Mouse (Mus musculus) C2C12 (cell line): ENCODE results near the gene Lmod1. TPM values are rescaled to one million over a fixed set of nuclear protein-coding genes. Genes with fewer than 3 reads are reported as not detected.

Experiments used
- H3K27me3 ChIP-seq: one replicate; pipeline ENCODE4 v1.6.1; 2011; ENCODE audit not compliant: control insufficient read depth, insufficient read depth, insufficient read length
- H3K36me3 ChIP-seq: one replicate; pipeline ENCODE4 v1.6.1; 2011; ENCODE audit not compliant: control insufficient read depth, insufficient read depth
- H3K4me3 ChIP-seq: one replicate; pipeline ENCODE4 v1.5.1; 2011; ENCODE audit warnings: mild to moderate bottlenecking, control low read depth; ENCODE audit not compliant: poor library complexity, insufficient read depth, severe bottlenecking
- H3K79me2 ChIP-seq: one replicate; pipeline ENCODE4 v1.6.1; 2011; ENCODE audit not compliant: control insufficient read depth, insufficient read depth
- H3K79me3 ChIP-seq: one replicate; pipeline ENCODE4 v1.6.1; 2011; ENCODE audit warnings: low read depth, control low read depth
- H3ac ChIP-seq: one replicate; pipeline ENCODE3; 2011; ENCODE audit warnings: low read depth; ENCODE audit not compliant: control insufficient read depth, insufficient read length
- CEBPB ChIP-seq: IDR thresholded peaks from one replicate; pipeline ENCODE4 v1.6.1; 2011; ENCODE audit warnings: low read depth, mild to moderate bottlenecking, control low read depth, moderate library complexity
- CTCF ChIP-seq: IDR thresholded peaks from one replicate; pipeline ENCODE4 v1.5.1; 2011; ENCODE audit not compliant: control insufficient read depth, insufficient read depth, insufficient read length
- FOSL1 ChIP-seq: IDR thresholded peaks from one replicate; pipeline ENCODE4 v1.8.0; 2011; ENCODE audit warnings: mild to moderate bottlenecking, low read length; ENCODE audit not compliant: poor library complexity, insufficient read depth, severe bottlenecking
- MAX ChIP-seq: IDR thresholded peaks from one replicate; pipeline ENCODE4 v1.6.1; 2011; ENCODE audit warnings: mild to moderate bottlenecking, control low read depth
- MYOD1 ChIP-seq: IDR thresholded peaks from one replicate; pipeline ENCODE4 v1.6.1; 2011; ENCODE audit warnings: low read depth; ENCODE audit not compliant: control insufficient read depth, insufficient read length
- MYOG ChIP-seq: IDR thresholded peaks from one replicate; pipeline ENCODE4 v1.6.1; 2011; ENCODE audit not compliant: control insufficient read depth, insufficient read length; ENCODE audit errors: extremely low read depth
- USF1 ChIP-seq: IDR thresholded peaks from one replicate; pipeline ENCODE4 v1.6.1; 2011; ENCODE audit warnings: low read depth, mild to moderate bottlenecking, control low read depth, moderate library complexity
- polyA plus RNA-seq: library from polyadenylated mRNA; unstranded; fragments of >200 nt; fragmentation: generic; extraction: Trizol; gene quantifications from one replicate; pipeline ENCODE4 v1.2.1, GENCODE M21; 2012; ENCODE audit warnings: missing spikeins

Gene Lmod1
- polyA plus RNA-seq, 1 experiment = 1.9 TPM

DNA sequence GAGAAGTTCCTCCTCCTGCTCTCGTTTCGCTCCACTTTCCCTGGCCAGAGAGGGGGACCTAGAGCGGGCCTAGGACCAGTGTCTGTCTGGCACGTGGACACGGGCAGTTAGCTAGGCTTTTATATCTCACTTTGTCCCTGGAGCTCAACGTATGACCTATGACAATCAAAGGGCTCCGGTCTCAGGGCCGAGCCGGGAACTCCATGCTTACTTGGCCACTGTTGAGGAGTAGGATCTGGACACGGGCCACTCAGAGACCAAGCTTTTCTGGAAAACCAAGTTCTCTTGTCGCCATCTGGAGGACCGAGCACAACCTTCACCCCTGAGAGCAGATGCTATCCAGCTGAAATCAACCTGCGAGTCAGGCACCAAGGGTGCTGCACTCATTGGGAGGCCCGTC lies 44.4 kb downstream of the Lmod1 start:
- Histone ChIP-seq H3K79me2 (peaks cover 16% of the 10 kb centered on the region), H3K27me3 (no peaks in the 10 kb centered on the region), H3K79me3 (peaks cover 3% of the 10 kb centered on the region), H3K36me3 (no peaks in the 10 kb centered on the region), H3K4me3 (no peak overlapping the region), H3ac (peak overlapping the region; percentile 16)
- TF ChIP-seq MYOG (no peak), FOSL1 (no peak), USF1 (no peak)

GRCm38 (mm10) chr1:135369415-135369814 lies 44.8 kb downstream of the Lmod1 start:
- no peaks in the 10 kb centered on the region for H3K36me3 ChIP-seq

GRCm38 (mm10) chr1:135373171-135373677 lies 48.6 kb downstream of the Lmod1 start:
- H3K36me3 ChIP-seq = no peaks in the 10 kb centered on the region
- TF ChIP-seq MYOG (no peak), CEBPB (no peak), CTCF (no peak)
- no peaks in the 10 kb centered on the region for H3K27me3 ChIP-seq
- no peak overlapping the region for H3K4me3 ChIP-seq
- H3K79me2 ChIP-seq = peaks cover 19% of the 10 kb centered on the region
- H3K79me3 ChIP-seq = peaks cover 3% of the 10 kb centered on the region
- no peak overlapping the region for H3ac ChIP-seq

More at GRCm38 (mm10) chr1:135369415-135369814, 44.8 kb downstream of the Lmod1 start:
- TF ChIP-seq MYOD1 (no peak), FOSL1 (no peak), USF1 (no peak), CTCF (no peak), CEBPB (no peak), MYOG (no peak), MAX (no peak)
- Histone ChIP-seq H3K79me2 (peaks cover 19% of the 10 kb centered on the region), H3K27me3 (no peaks in the 10 kb centered on the region), H3K4me3 (no peak overlapping the region), H3K79me3 (peaks cover 3% of the 10 kb centered on the region), H3ac (no peak overlapping the region)

- no peaks in the 10 kb centered on the region for H3K27me3 ChIP-seq
- TF ChIP-seq CTCF = no peak
- no peak for TF ChIP-seq MYOD1
- TF ChIP-seq MAX = no peak
- no peak for TF ChIP-seq USF1
- TF ChIP-seq MYOG = no peak
- no peak for TF ChIP-seq FOSL1
- TF ChIP-seq CEBPB = no peak
- H3K79me3 ChIP-seq = peaks cover 3% of the 10 kb centered on the region
These were observed 49.7 kb downstream of the Lmod1 start for GRCm38 (mm10) chr1:135374175-135374867.

GRCm38 (mm10) chr1:135374868-135375581 lies 50.4 kb downstream of the Lmod1 start, which contains the start of gene Shisa4:
Gene Shisa4 (minus strand): TSS chr1:135375237.
- H3ac ChIP-seq = peak within 1 kb of the TSS; percentile 72

More at GRCm38 (mm10) chr1:135374175-135374867, 49.7 kb downstream of the Lmod1 start:
- Histone ChIP-seq H3K4me3 (peak overlapping the region; percentile 52), H3ac (peak overlapping the region; percentile 72), H3K79me2 (peaks cover 19% of the 10 kb centered on the region), H3K36me3 (no peaks in the 10 kb centered on the region)

DNA sequence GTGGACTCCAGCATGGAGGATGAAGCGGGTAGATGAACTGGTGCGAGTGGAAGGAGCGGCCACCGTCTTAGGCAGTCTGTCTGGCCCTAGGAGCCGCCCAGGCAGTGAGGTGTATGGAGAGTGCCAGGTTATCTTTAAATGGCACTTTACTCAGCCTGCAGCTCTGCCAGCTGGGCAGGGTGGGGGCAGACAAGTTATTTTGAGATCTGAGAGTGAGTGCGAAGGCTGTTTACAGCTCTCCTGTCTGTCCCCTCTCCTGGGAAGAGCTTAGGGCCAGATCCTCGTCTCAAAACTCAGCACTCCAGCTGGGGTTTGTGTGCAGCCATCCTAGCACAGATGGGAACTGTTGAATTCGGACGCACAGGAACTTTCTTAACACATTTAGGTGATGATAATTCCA lies 54.0 kb downstream of the Lmod1 start:
- H3K36me3 ChIP-seq = peaks cover 17% of the 10 kb centered on the region
- H3K79me3 ChIP-seq = no peaks in the 10 kb centered on the region
- H3K79me2 ChIP-seq = peaks cover 6% of the 10 kb centered on the region
- H3ac ChIP-seq = no peak overlapping the region
- TF ChIP-seq MYOG (no peak), FOSL1 (no peak), CTCF (no peak), CEBPB (no peak), MYOD1 (no peak), MAX (no peak), USF1 (no peak)
- no peaks in the 10 kb centered on the region for H3K27me3 ChIP-seq
- no peak overlapping the region for H3K4me3 ChIP-seq

More at GRCm38 (mm10) chr1:135374868-135375581, 50.4 kb downstream of the Lmod1 start, which contains the start of gene Shisa4:
- Histone ChIP-seq H3K79me3 (peaks cover 3% of the 10 kb centered on the region), H3K79me2 (peaks cover 19% of the 10 kb centered on the region), H3K27me3 (no peaks in the 10 kb centered on the region), H3K4me3 (peak within 1 kb of the TSS; percentile 52), H3K36me3 (no peaks in the 10 kb centered on the region)
- TF ChIP-seq CEBPB (no peak), MYOD1 (peak; percentile 75), FOSL1 (no peak)
